In the genomic region with DNA sequence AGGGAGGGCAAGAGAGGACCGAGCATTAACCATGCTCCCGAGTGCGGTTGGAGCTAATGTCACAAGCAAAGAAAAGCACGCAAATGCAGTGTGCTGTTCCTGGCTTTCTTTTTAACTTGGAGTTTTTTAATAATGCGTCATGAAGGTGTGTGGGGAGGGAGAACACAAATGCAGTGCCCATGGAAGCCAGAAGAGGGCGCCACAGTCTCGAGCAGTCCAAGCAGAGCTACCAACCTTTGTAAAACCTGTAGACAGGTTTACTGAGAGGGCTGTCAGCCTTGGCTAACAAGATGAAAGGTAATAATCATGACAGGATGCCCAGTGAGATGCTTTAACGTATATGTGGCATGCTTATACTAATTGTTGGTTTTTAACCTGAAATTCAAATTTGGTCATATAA, we compare ENCODE assay signal across 9 mouse cellular contexts. TPM values are rescaled to one million over a fixed set of nuclear protein-coding genes. Genes with fewer than 3 reads are reported as not detected.
A peak's percentile ranks its signal among the peaks of the same experiment; 100 is the strongest.
DNase-seq lines count a peak whose midpoint lies in the region; ATAC-seq and TF ChIP-seq lines count a peak whose summit lies in the region.
"Had no signal": no experiment of that assay in that cellular context is flagged by ENCODE, and none has a peak within 500 bp of the region (broad histone marks: within the 10 kb centered on the region; RNA-seq: fewer than 3 reads in every experiment).

No protein-coding gene starts in this region.

- TF ChIP-seq POLR2A in olfactory bulb, adult 2 months (IDR thresholded peaks at IDR 0.05; ENCODE audit: insufficient read depth, low read depth, low read length): no peak

- H3K27me3 ChIP-seq in C2C12 (ENCODE audit: control insufficient read depth, insufficient read depth, insufficient read length): peaks cover 6% of the 10 kb centered on the region

- peak; percentile 72 for DNase-seq in adrenal gland, adult 2 months
- peak; percentile 61 for DNase-seq in embryo, embryonic 11 days
- DNase-seq in layer of hippocampus, adult 11-12 months (ENCODE audit: low spot score): peak; percentile 84
- DNase-seq in lung, adult 18-20 months: peak; percentile 60 to 71
- peak; percentile 82 for DNase-seq in thymus, postnatal 0 days (ENCODE audit: low spot score)

- peak; percentile 73 for TF ChIP-seq CTCF in C2C12 (IDR thresholded peaks at IDR 0.05; ENCODE audit: control insufficient read depth, insufficient read depth, insufficient read length)
- TF ChIP-seq CTCF in olfactory bulb, adult 2 months (IDR thresholded peaks at IDR 0.05; ENCODE audit: insufficient read depth, low read depth, low read length): peak; percentile 59; the same call in 1 of the 2 replicates

- H3K79me2 ChIP-seq in C2C12 (ENCODE audit: control insufficient read depth, insufficient read depth): no peaks in the 10 kb centered on the region

- peaks cover 18% of the 10 kb centered on the region for H3K4me1 ChIP-seq in olfactory bulb, adult 2 months (ENCODE audit: control insufficient read depth, insufficient read depth, low read length)

- H3K36me3 ChIP-seq in C2C12 (ENCODE audit: control insufficient read depth, insufficient read depth): no peaks in the 10 kb centered on the region

- 3% methylated on average over 8 of the region's 8 CpGs for WGBS in olfactory bulb, adult 2 months

- H3ac ChIP-seq in C2C12 (ENCODE audit: control insufficient read depth, insufficient read length, low read depth): no peak overlapping the region

- H3K4me3 ChIP-seq in C2C12 (ENCODE audit: insufficient read depth, poor library complexity, severe bottlenecking): no peak overlapping the region
- peak overlapping the region; percentile 9; the same call in 1 of the 2 replicates for H3K4me3 ChIP-seq in olfactory bulb, adult 2 months (ENCODE audit: insufficient read depth, low read depth, low read length)

- H3K27ac ChIP-seq in olfactory bulb, adult 2 months (ENCODE audit: insufficient read depth, low read depth, low read length): no peak overlapping the region

- peak; percentile 24; the same call in 1 of the 2 replicates for ATAC-seq in granulocyte monocyte progenitor cell, adult 5-6 weeks (replicated peaks; ENCODE audit: poor library complexity, severe bottlenecking)

- H3K79me3 ChIP-seq in C2C12 (ENCODE audit: low read depth): no peaks in the 10 kb centered on the region

TF ChIP-seq in C2C12, 6 proteins besides CTCF, POLR2A, EP300 and RAD21:
- no peak for TF ChIP-seq MYOD1 (IDR thresholded peaks at IDR 0.05; ENCODE audit: control insufficient read depth, insufficient read length, low read depth)
- TF ChIP-seq MYOG (IDR thresholded peaks at IDR 0.05; ENCODE audit: control insufficient read depth, extremely low read depth, insufficient read length): no peak
- TF ChIP-seq FOSL1 (IDR thresholded peaks at IDR 0.05; ENCODE audit: insufficient read depth, low read length, poor library complexity, severe bottlenecking): no peak
- no peak for TF ChIP-seq USF1 (IDR thresholded peaks at IDR 0.05; ENCODE audit: low read depth)
- TF ChIP-seq CEBPB (IDR thresholded peaks at IDR 0.05; ENCODE audit: low read depth): no peak
- TF ChIP-seq MAX (IDR thresholded peaks at IDR 0.05): no peak

RNA-seq across cellular contexts. Expression of a gene that starts 6.6 kb away (rescaled TPM):
- not detected for polyA plus RNA-seq in C2C12 (2012; fragmentation: generic; extraction: Trizol)
- total RNA-seq in adrenal gland, adult 2 months (2021): not detected
- 0.07 and 0.22 TPM in 2 replicates for polyA plus RNA-seq in adrenal gland, adult 2 months (2012; rRNA removed)
- total RNA-seq in granulocyte monocyte progenitor cell, adult 5-6 weeks (2014; fragmentation: Nextera tagmentation): not detected in 2 replicates
- not detected in 2 replicates for total RNA-seq in granulocyte monocyte progenitor cell, adult 5-6 weeks (2017)
- not detected in 2 replicates for polyA plus RNA-seq in olfactory bulb, adult 2 months (2012; ENCODE audit: insufficient read depth, insufficient read length, low replicate concordance, missing spikeins)
- polyA plus RNA-seq in thymus, postnatal 0 days (2015; fragmentation: Nextera tagmentation; extraction: Ambion mirVana): 0.36 and 1.6 TPM in 2 replicates
- polyA plus RNA-seq: large intestine, adult 2 months had no signal

RNA-seq across cellular contexts. Expression of a gene that starts 36.4 kb away (rescaled TPM):
- polyA plus RNA-seq in C2C12 (2012; fragmentation: generic; extraction: Trizol): 3.3 TPM
- total RNA-seq in adrenal gland, adult 2 months (2021): 1 to 10 TPM in 1 of 2 experiments, under 1 TPM in 1; 0.72 to 1.0 TPM
- polyA plus RNA-seq in adrenal gland, adult 2 months (2012; rRNA removed): 0.30 and 1.2 TPM in 2 replicates
- total RNA-seq in granulocyte monocyte progenitor cell, adult 5-6 weeks (2014; fragmentation: Nextera tagmentation): 13.3 and 16.7 TPM in 2 replicates
- 15.6 and 19.8 TPM in 2 replicates for total RNA-seq in granulocyte monocyte progenitor cell, adult 5-6 weeks (2017)
- not detected in 2 replicates for polyA plus RNA-seq in olfactory bulb, adult 2 months (2012; ENCODE audit: insufficient read depth, insufficient read length, low replicate concordance, missing spikeins)
- 92.1 and 120 TPM in 2 replicates for polyA plus RNA-seq in thymus, postnatal 0 days (2015; fragmentation: Nextera tagmentation; extraction: Ambion mirVana)

RNA-seq across cellular contexts. Expression of a gene that starts 36.5 kb away (rescaled TPM):
- 3.7 TPM for polyA plus RNA-seq in C2C12 (2012; fragmentation: generic; extraction: Trizol)
- total RNA-seq in adrenal gland, adult 2 months (2021): 1 to 10 TPM; 3.1 to 5.3 TPM
- polyA plus RNA-seq in adrenal gland, adult 2 months (2012; rRNA removed): 0.57 and 0.94 TPM in 2 replicates
- total RNA-seq in granulocyte monocyte progenitor cell, adult 5-6 weeks (2014; fragmentation: Nextera tagmentation): 0.60 and 20.7 TPM in 2 replicates
- total RNA-seq in granulocyte monocyte progenitor cell, adult 5-6 weeks (2017): 0.78 TPM in 1 of 2 replicates, not detected in the other
- polyA plus RNA-seq in olfactory bulb, adult 2 months (2012; ENCODE audit: insufficient read depth, insufficient read length, low replicate concordance, missing spikeins): not detected in 2 replicates
- polyA plus RNA-seq in thymus, postnatal 0 days (2015; fragmentation: Nextera tagmentation; extraction: Ambion mirVana): 7.2 TPM in 2 replicates

Comparison
In these comparisons a context has a peak if more than half of its experiments do, and no peak if none do; other contexts are left out.
1. RNA of a gene that starts 36.4 kb away (polyA plus RNA-seq): 92.1 to 120 TPM in thymus, postnatal 0 days; 3.3 TPM in C2C12 (single experiment), 0.30 to 1.2 TPM in adrenal gland, adult 2 months and not detected in olfactory bulb, adult 2 months; every median in the first group is over 10 times any median in the second.
2. Peak in every context shown above with its lines, with median percentiles within 50 percentile points of each other: DNase-seq.